In the genomic region with DNA sequence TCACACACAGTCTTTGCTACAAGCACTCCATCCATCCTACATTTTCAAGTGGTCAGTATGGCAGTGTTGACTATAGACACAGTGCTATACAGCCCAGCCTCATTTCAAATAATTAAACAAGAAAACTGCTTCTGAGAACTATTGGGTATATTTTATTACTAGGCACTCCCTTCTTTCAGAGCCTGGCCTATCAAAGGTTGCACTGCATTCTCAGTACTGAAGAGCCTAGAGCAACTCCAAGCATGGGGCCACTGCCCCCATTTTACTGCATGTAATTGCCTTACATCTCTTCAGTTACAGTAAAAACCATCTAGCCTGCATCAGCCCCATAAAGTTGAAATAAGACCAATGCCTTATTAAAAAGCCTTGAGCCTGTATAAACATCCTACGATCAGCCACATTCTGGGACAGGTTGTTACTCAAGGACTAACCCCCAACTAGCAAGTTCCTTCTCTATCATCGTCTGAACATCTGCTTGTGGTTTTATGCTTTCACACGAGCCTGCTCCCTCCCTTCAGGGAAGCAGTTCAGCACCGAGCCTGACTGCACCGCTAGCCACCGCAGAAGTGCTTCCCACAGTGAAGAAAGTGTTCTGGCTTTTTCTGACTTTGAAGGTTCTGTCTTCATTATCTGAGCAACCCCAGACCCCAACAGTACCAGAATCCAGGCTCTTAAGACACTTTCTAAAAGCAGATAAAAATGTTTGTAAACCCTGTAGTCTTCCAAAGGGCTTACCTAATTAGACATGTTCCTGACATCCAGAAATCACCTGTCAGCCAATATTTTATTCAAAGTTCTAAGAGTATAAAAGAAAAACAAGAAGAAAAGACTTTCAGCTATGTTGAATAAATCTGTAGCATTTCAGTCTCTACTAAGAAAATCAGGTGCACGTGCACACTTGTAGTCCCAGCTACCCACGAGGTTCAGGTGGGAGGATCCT, we compare ENCODE assay signal across 18 mouse cellular contexts. TPM values are rescaled to one million over a fixed set of nuclear protein-coding genes. Genes with fewer than 3 reads are reported as not detected.
DNase-seq lines count a peak whose midpoint lies in the region; ATAC-seq and TF ChIP-seq lines count a peak whose summit lies in the region.
"Had no signal": no experiment of that assay in that cellular context is flagged by ENCODE, and none has a peak within 500 bp of the region (broad histone marks: within the 10 kb centered on the region; RNA-seq: fewer than 3 reads in every experiment).

No protein-coding gene starts in this region.

- H3K27ac ChIP-seq in liver, embryonic 13.5 days = peak overlapping the region; percentile 83
- H3K27ac ChIP-seq in thymus, adult 2 months (ENCODE audit: control insufficient read depth, insufficient read depth, low read length) = peak overlapping the region; percentile 58; the same call in 1 of the 2 replicates
- H3K27ac ChIP-seq in hindbrain, embryonic 16.5 days (ENCODE audit: low read depth, low read length) = no peak overlapping the region
- H3K27ac ChIP-seq: embryonic facial prominence, embryonic 13.5 days; forebrain, embryonic 15.5 days; gastrocnemius, adult 2 months; hindbrain, embryonic 14.5 days; kidney, postnatal 0 days; midbrain, embryonic 13.5 days had no signal

- peaks cover 38% of the 10 kb centered on the region for H3K4me1 ChIP-seq in liver, embryonic 13.5 days (replicated peaks)
- peaks cover 14% of the 10 kb centered on the region for H3K4me1 ChIP-seq in thymus, adult 2 months (replicated peaks; ENCODE audit: control insufficient read depth, insufficient read depth, low read length)
- H3K4me1 ChIP-seq in hindbrain, embryonic 16.5 days (ENCODE audit: control insufficient read depth, insufficient read depth, low read depth, low read length) = no peaks in the 10 kb centered on the region
- H3K4me1 ChIP-seq: embryonic facial prominence, embryonic 13.5 days; forebrain, embryonic 15.5 days; midbrain, embryonic 13.5 days had no signal

- H3K27me3 ChIP-seq in liver, embryonic 13.5 days = no peaks in the 10 kb centered on the region
- H3K27me3 ChIP-seq in thymus, adult 2 months (ENCODE audit: control insufficient read depth, insufficient read depth, low read length) = no peaks in the 10 kb centered on the region
- no peaks in the 10 kb centered on the region for H3K27me3 ChIP-seq in hindbrain, embryonic 16.5 days (replicated peaks; ENCODE audit: control insufficient read depth, insufficient read depth, low read length)
- H3K27me3 ChIP-seq: CH12.LX; embryonic facial prominence, embryonic 13.5 days; forebrain, embryonic 15.5 days; midbrain, embryonic 13.5 days had no signal

- H3K9ac ChIP-seq in liver, embryonic 13.5 days = peak overlapping the region; percentile 39; the same call in 1 of the 2 replicates
- no peak overlapping the region for H3K9ac ChIP-seq in hindbrain, embryonic 16.5 days (ENCODE audit: low read depth, low read length)
- H3K9ac ChIP-seq: embryonic facial prominence, embryonic 13.5 days; forebrain, embryonic 15.5 days; hindbrain, embryonic 14.5 days; midbrain, embryonic 13.5 days had no signal

- peak; percentile 32 for ATAC-seq in CD4-positive, CD25-positive, alpha-beta regulatory T cell, adult 4 months
- ATAC-seq in common myeloid progenitor, adult 5-6 weeks (replicated peaks; ENCODE audit: low read depth, poor library complexity, severe bottlenecking) = peak; percentile 99
- peak; percentile 96 for ATAC-seq in liver, embryonic 13.5 days (ENCODE audit: low read depth)
- no peak for ATAC-seq in hindbrain, embryonic 16.5 days
- ATAC-seq: forebrain, embryonic 15.5 days; midbrain, embryonic 13.5 days had no signal

- H3K9me3 ChIP-seq in liver, embryonic 13.5 days (replicated peaks) = no peaks in the 10 kb centered on the region
- no peaks in the 10 kb centered on the region for H3K9me3 ChIP-seq in hindbrain, embryonic 16.5 days (ENCODE audit: control insufficient read depth, low read length)
- H3K9me3 ChIP-seq: embryonic facial prominence, embryonic 13.5 days; forebrain, embryonic 15.5 days; midbrain, embryonic 13.5 days had no signal

- peak; percentile 54 for DNase-seq in liver, embryonic 13.5 days
- DNase-seq in thymus, adult 2 months = peak; percentile 60
- DNase-seq in cerebellum, adult 11 months = no peak
- no peak for DNase-seq in adrenal gland, adult 2 months
- DNase-seq in cerebellum, postnatal 4 days (ENCODE audit: low spot score in 2 of 2) = no peak
- DNase-seq: cerebellum, postnatal 10 days; gastrocnemius, adult 2 months; retina, postnatal 1 day had no signal

- no peak for TF ChIP-seq CTCF in thymus, adult 2 months (IDR thresholded peaks at IDR 0.05; ENCODE audit: borderline replicate concordance, control insufficient read depth, extremely low read depth, insufficient read depth, low read length, poor library complexity)

- no peak overlapping the region for H3K4me3 ChIP-seq in liver, embryonic 13.5 days (replicated peaks)
- no peak overlapping the region for H3K4me3 ChIP-seq in thymus, adult 2 months (ENCODE audit: control insufficient read depth, insufficient read depth, low read length)
- H3K4me3 ChIP-seq in hindbrain, embryonic 16.5 days (ENCODE audit: low read length) = no peak overlapping the region
- H3K4me3 ChIP-seq: embryonic facial prominence, embryonic 13.5 days; forebrain, embryonic 15.5 days; gastrocnemius, adult 2 months; midbrain, embryonic 13.5 days had no signal

- H3K4me2 ChIP-seq in liver, embryonic 13.5 days = peak overlapping the region; percentile 33
- no peak overlapping the region for H3K4me2 ChIP-seq in hindbrain, embryonic 16.5 days (ENCODE audit: low read length)
- H3K4me2 ChIP-seq: embryonic facial prominence, embryonic 13.5 days; forebrain, embryonic 15.5 days; heart, embryonic 11.5 days; hindbrain, embryonic 14.5 days; midbrain, embryonic 13.5 days had no signal

- H3K36me3 ChIP-seq in liver, embryonic 13.5 days = peaks cover 93% of the 10 kb centered on the region
- peaks cover 75% of the 10 kb centered on the region for H3K36me3 ChIP-seq in thymus, adult 2 months (ENCODE audit: control insufficient read depth, insufficient read depth, low read length)
- peaks cover 44% of the 10 kb centered on the region for H3K36me3 ChIP-seq in hindbrain, embryonic 16.5 days (ENCODE audit: control insufficient read depth, insufficient read depth, low read length)

- TF ChIP-seq POLR2A in thymus, adult 2 months (IDR thresholded peaks at IDR 0.05; ENCODE audit: control insufficient read depth, extremely low read depth, insufficient read depth, low read length, poor library complexity) = no peak

- 13% methylated on average over 8 of the region's 8 CpGs for WGBS in liver, embryonic 13.5 days (ENCODE audit: insufficient replicate concordance)
- WGBS in thymus, adult 2 months = 8% methylated on average over 8 of the region's 8 CpGs
- WGBS in hindbrain, embryonic 16.5 days = 90% methylated on average over 8 of the region's 8 CpGs

RNA-seq across cellular contexts. Expression of gene Ddx19a, which starts 9.5 kb away (rescaled TPM):
- polyA plus RNA-seq in CD4-positive, CD25-positive, alpha-beta regulatory T cell, adult 4 months (2017; shearing (Covaris generic)) = 10 to 100 TPM; 13.8 to 13.9 TPM
- total RNA-seq in common myeloid progenitor, adult 5-6 weeks (2017) = 51.1 and 51.8 TPM in 2 replicates
- polyA plus RNA-seq in liver, embryonic 13.5 days (2015; fragmentation: Nextera tagmentation; extraction: Ambion mirVana) = 11.3 and 12.5 TPM in 2 replicates
- polyA plus RNA-seq in thymus, adult 2 months (2012; rRNA removed) = 48.4 and 51.2 TPM in 2 replicates
- polyA plus RNA-seq in hindbrain, embryonic 16.5 days (2015; fragmentation: Nextera tagmentation; extraction: Ambion mirVana) = 10.1 and 12.8 TPM in 2 replicates
- total RNA-seq in adrenal gland, adult 2 months (2021) = 10 to 100 TPM; 35.5 to 41.7 TPM
- 15.1 and 19.3 TPM in 2 replicates for polyA plus RNA-seq in adrenal gland, adult 2 months (2012; rRNA removed)

RNA-seq across cellular contexts. Expression of gene Ddx19b, which starts 43.5 kb away (rescaled TPM):
- polyA plus RNA-seq in CD4-positive, CD25-positive, alpha-beta regulatory T cell, adult 4 months (2017; shearing (Covaris generic)) = 10 to 100 TPM in 1 of 2 experiments, 1 to 10 TPM in 1; 5.5 to 12.0 TPM
- 14.0 and 14.6 TPM in 2 replicates for total RNA-seq in common myeloid progenitor, adult 5-6 weeks (2017)
- 3.4 and 4.0 TPM in 2 replicates for polyA plus RNA-seq in liver, embryonic 13.5 days (2015; fragmentation: Nextera tagmentation; extraction: Ambion mirVana)
- 7.1 and 7.4 TPM in 2 replicates for polyA plus RNA-seq in thymus, adult 2 months (2012; rRNA removed)
- polyA plus RNA-seq in hindbrain, embryonic 16.5 days (2015; fragmentation: Nextera tagmentation; extraction: Ambion mirVana) = 6.7 and 6.9 TPM in 2 replicates
- 10 to 100 TPM in 1 of 2 experiments, 1 to 10 TPM in 1; 8.1 to 11.1 TPM for total RNA-seq in adrenal gland, adult 2 months (2021)
- 0.96 and 1.3 TPM in 2 replicates for polyA plus RNA-seq in adrenal gland, adult 2 months (2012; rRNA removed)

RNA-seq across cellular contexts. Expression of gene Aars, which starts 44.9 kb away (rescaled TPM):
- 10 to 100 TPM; 18.6 to 38.6 TPM for polyA plus RNA-seq in CD4-positive, CD25-positive, alpha-beta regulatory T cell, adult 4 months (2017; shearing (Covaris generic))
- total RNA-seq in common myeloid progenitor, adult 5-6 weeks (2017) = 45.0 and 48.4 TPM in 2 replicates
- polyA plus RNA-seq in liver, embryonic 13.5 days (2015; fragmentation: Nextera tagmentation; extraction: Ambion mirVana) = 55.5 and 66.2 TPM in 2 replicates
- polyA plus RNA-seq in thymus, adult 2 months (2012; rRNA removed) = 27.4 and 29.5 TPM in 2 replicates
- polyA plus RNA-seq in hindbrain, embryonic 16.5 days (2015; fragmentation: Nextera tagmentation; extraction: Ambion mirVana) = 92.2 and 94.7 TPM in 2 replicates
- total RNA-seq in adrenal gland, adult 2 months (2021) = 100 to 1,000 TPM; 112 to 155 TPM
- polyA plus RNA-seq in adrenal gland, adult 2 months (2012; rRNA removed) = 31.8 and 37.4 TPM in 2 replicates

Comparison
In these comparisons a context has a peak if more than half of its experiments do, and no peak if none do; other contexts are left out.
1. DNase-seq: peak in liver, embryonic 13.5 days (single experiment) and thymus, adult 2 months (single experiment); none in cerebellum, adult 11 months (single experiment), adrenal gland, adult 2 months (single experiment) and cerebellum, postnatal 4 days (0 of 2).